Comparison of ENCODE assay signal across 8 mouse cellular contexts in genomic region chr1:154102871-154103596, GRCm38 (mm10).
DNase-seq lines count a peak whose midpoint lies in the region; ATAC-seq and TF ChIP-seq lines count a peak whose summit lies in the region.

No protein-coding gene starts in this region.

- no peak for TF ChIP-seq CTCF in liver, adult 2 months (IDR thresholded peaks at IDR 0.05; ENCODE audit: low read depth, low read length)
- TF ChIP-seq CTCF in kidney, adult 2 months (conservative IDR thresholded peaks at IDR 0.05; ENCODE audit: insufficient read depth, insufficient read length, low read depth, low read length): no peak

- no peaks in the 10 kb centered on the region for H3K36me3 ChIP-seq in liver, adult 2 months (ENCODE audit: control insufficient read depth, insufficient read depth, low read length)
- H3K36me3 ChIP-seq in liver, embryonic 12.5 days: no peaks in the 10 kb centered on the region
- H3K36me3 ChIP-seq in kidney, adult 2 months (ENCODE audit: control insufficient read depth, insufficient read depth, low read length): no peaks in the 10 kb centered on the region
- no peaks in the 10 kb centered on the region for H3K36me3 ChIP-seq in neural tube, embryonic 11.5 days (ENCODE audit: control insufficient read depth, insufficient read depth, low read length)

- 0 out of 2 replicates have a peak overlapping the region, but pooled peaks have one; percentile 7 for H3K27ac ChIP-seq in liver, adult 2 months (replicated peaks; ENCODE audit: insufficient read depth, low read depth, low read length)
- no peak overlapping the region for H3K27ac ChIP-seq in liver, embryonic 12.5 days
- peak overlapping the region; percentile 6; the same call in 1 of the 2 replicates for H3K27ac ChIP-seq in kidney, adult 2 months (ENCODE audit: insufficient read depth, low read depth, low read length)
- H3K27ac ChIP-seq in neural tube, embryonic 11.5 days (ENCODE audit: low read depth, low read length): no peak overlapping the region

- no peak overlapping the region for H3K4me3 ChIP-seq in liver, adult 2 months (ENCODE audit: insufficient read depth, low read depth, low read length)
- H3K4me3 ChIP-seq in liver, embryonic 12.5 days: no peak overlapping the region
- no peak overlapping the region for H3K4me3 ChIP-seq in kidney, adult 2 months (ENCODE audit: insufficient read depth, low read depth, low read length)
- no peak overlapping the region for H3K4me3 ChIP-seq in neural tube, embryonic 11.5 days (ENCODE audit: low read depth, low read length)

- H3K9me3 ChIP-seq in liver, embryonic 12.5 days (replicated peaks): no peaks in the 10 kb centered on the region
- no peaks in the 10 kb centered on the region for H3K9me3 ChIP-seq in neural tube, embryonic 11.5 days (ENCODE audit: control insufficient read depth, low read length)

- TF ChIP-seq POLR2A in liver, adult 2 months (IDR thresholded peaks at IDR 0.05; ENCODE audit: extremely low read depth, insufficient read depth, low read length): no peak
- TF ChIP-seq POLR2A in kidney, adult 2 months (IDR thresholded peaks at IDR 0.05; ENCODE audit: low read depth, low read length): no peak

- ATAC-seq in liver, embryonic 12.5 days: no peak
- ATAC-seq in neural tube, embryonic 11.5 days (ENCODE audit: insufficient read depth, low FRiP score, low TSS enrichment): no peak
- ATAC-seq in megakaryocyte progenitor cell, adult 5-6 weeks (replicated peaks; ENCODE audit: poor library complexity): no peak

- H3K4me2 ChIP-seq in liver, embryonic 12.5 days: no peak overlapping the region
- H3K4me2 ChIP-seq in neural tube, embryonic 11.5 days (ENCODE audit: low read depth): no peak overlapping the region

- no peaks in the 10 kb centered on the region for H3K79me2 ChIP-seq in liver, adult 2 months (ENCODE audit: control insufficient read depth, insufficient read depth, low read length)

- H3K9ac ChIP-seq in liver, adult 2 months (ENCODE audit: low read depth, low read length): no peak overlapping the region
- no peak overlapping the region for H3K9ac ChIP-seq in liver, embryonic 12.5 days
- H3K9ac ChIP-seq in neural tube, embryonic 11.5 days (ENCODE audit: low read length): no peak overlapping the region

- no peak for DNase-seq in liver, adult 2 months (ENCODE audit: extremely low read depth, low read depth, low spot score)
- DNase-seq in embryo, embryonic 10 days (ENCODE audit: low spot score): peak; percentile 17
- peak; percentile 87 for DNase-seq in heart, adult 8-10 months (ENCODE audit: low spot score)
- peak; percentile 75 for DNase-seq in kidney, adult 2 months
- DNase-seq in left cerebral cortex, postnatal 10 days (ENCODE audit: extremely low spot score in 1 of 2, low spot score in 2 of 2): peak; percentile 84 to 86
- DNase-seq in neural tube, embryonic 11.5 days (ENCODE audit: low spot score): peak; percentile 19

- intact Hi-C loops in left cerebral cortex, postnatal 10 days (cut with DNase I): no loop called here

- H3K27me3 ChIP-seq in liver, adult 2 months (ENCODE audit: control insufficient read depth, insufficient read depth, low read length): no peaks in the 10 kb centered on the region
- H3K27me3 ChIP-seq in liver, embryonic 12.5 days (replicated peaks): no peaks in the 10 kb centered on the region
- no peaks in the 10 kb centered on the region for H3K27me3 ChIP-seq in kidney, adult 2 months (replicated peaks; ENCODE audit: control insufficient read depth, insufficient read depth, low read length)
- no peaks in the 10 kb centered on the region for H3K27me3 ChIP-seq in neural tube, embryonic 11.5 days (ENCODE audit: control insufficient read depth, insufficient read depth, low read length)

- H3K4me1 ChIP-seq in liver, adult 2 months (ENCODE audit: control insufficient read depth, insufficient read depth, low read length): no peaks in the 10 kb centered on the region; the same call in 1 of the 2 replicates
- H3K4me1 ChIP-seq in liver, embryonic 12.5 days: no peaks in the 10 kb centered on the region
- H3K4me1 ChIP-seq in kidney, adult 2 months (ENCODE audit: control insufficient read depth, insufficient read depth, low read length): 0 out of 2 replicates have a peak, but pooled peaks cover 3% of the 10 kb centered on the region
- H3K4me1 ChIP-seq in neural tube, embryonic 11.5 days (ENCODE audit: control insufficient read depth, insufficient read depth, low read length): no peaks in the 10 kb centered on the region; the same call in 1 of the 2 replicates

- WGBS in liver, adult 2 months: 68% methylated on average over 15 of the region's 15 CpGs
- whole genome bisulfite sequencing in liver, embryonic 12.5 days (ENCODE audit: insufficient replicate concordance): 64% methylated on average over 15 of the region's 15 CpGs
- WGBS in kidney, adult 2 months: 41% methylated on average over 15 of the region's 15 CpGs
- 41% methylated on average over 15 of the region's 15 CpGs for WGBS in neural tube, embryonic 11.5 days

Comparison
In these comparisons a context has a peak if more than half of its experiments do, and no peak if none do; other contexts are left out.
1. H3K27ac ChIP-seq: peak in liver, adult 2 months (single experiment) and kidney, adult 2 months (single experiment); none in liver, embryonic 12.5 days (single experiment) and neural tube, embryonic 11.5 days (single experiment).